Mouse (Mus musculus): Measurements from ENCODE around the gene Klf15. TPM values are rescaled to one million over a fixed set of nuclear protein-coding genes. Genes with fewer than 3 reads are reported as not detected.

The Klf15 gene
- under 1 TPM in 1 of 2 experiments, not detected in 1; 0.33 TPM for polyA plus RNA-seq (2017; shearing (Covaris generic))

DNA sequence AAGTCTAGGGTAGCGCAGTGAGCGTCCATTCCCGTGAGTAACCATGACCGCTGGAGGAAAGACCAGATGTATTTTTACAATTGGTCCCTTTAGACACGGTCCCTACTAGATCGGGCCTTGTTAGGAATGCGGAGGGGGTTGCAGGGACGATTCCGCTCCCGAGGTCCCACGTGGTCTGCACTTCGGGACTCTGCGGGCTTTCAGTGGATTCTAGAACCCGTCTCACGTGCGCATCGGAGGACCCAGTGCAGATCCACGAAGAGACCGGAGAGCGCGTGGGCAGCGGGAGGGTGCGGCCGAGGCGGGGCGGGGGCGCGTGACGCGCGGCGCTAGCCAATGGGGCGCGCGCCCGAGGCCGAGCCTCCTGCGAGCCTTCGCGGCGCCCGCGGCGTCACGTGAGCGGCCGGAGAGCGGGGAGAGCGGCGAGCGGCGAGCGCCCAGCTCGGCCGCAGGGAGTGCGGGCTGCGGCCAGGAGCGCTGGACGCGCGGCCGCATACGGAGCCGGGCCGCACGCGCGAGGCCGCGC lies at the start of gene Klf15:
Gene Klf15 (plus strand): TSS at position 396 of the 526 bp plus-strand sequence.

DNA sequence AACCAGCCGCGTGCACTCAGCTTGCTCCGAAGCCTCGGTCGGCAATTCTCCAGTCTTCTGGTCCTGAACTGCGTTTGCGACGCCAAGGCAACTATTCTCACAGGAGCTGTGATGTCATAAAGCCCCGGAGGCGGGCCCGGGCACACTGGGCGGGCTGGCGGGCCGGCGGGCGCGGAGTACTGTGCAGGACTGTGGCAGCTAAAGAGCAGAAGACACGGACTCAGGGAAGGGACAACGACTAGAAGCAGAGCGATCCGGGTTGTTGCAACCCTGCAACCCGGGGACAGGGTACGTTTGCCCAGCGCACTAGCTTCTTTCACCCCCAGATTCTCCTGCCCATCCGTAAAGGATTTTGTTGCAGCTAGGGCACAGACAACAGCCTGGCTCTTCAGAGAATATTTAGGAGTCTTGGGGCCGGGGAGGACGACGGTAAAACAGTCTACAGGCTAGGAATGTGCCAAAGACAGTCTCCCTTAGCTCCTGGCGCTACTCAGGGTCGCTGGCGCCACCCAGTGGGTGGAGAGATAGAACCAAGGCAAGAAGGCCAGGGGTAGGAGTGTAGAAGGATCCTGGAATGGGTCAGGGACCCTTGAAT lies 33.9 kb upstream of the Klf15 start, which contains the start of gene Cfap100:
Gene Cfap100 (minus strand): TSS at position 418 of the 595 bp plus-strand sequence.

DNA sequence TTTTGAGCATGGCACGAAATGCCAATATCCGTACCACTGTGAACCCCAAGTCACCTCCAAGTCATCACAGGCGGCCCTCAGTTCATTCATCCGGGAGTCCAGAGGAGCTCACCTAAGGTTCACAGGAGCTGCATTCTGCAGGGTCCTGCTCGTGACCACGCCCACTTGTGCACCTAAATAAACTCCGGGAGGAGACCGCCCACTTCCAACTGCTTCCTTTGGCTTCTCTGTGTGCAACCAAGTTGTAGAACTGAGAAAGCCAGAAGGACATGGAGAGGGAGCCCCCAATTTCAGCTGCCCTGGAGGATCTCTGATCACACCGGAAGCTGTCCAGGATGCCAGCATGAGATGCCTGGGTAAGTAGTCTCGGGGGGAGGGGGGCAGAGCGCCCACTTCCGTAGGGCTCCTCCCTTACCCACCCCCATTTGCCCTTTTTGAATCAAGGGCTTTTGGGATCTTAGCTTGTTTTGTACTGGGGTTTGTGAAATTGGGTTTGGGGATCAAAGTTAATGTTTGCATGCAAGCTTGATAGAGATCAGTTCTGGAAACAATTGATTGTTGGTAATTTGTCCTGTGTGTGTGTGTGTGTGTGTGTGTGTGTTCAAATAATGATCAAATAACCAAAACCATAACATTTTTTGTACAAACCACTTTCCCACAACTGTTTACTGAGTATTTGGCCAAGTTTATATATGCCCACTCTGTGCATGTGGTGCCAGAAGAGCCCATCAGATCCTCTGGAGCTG lies 24.0 kb downstream of the Klf15 start, which contains the start of gene Aldh1l1:
Gene Aldh1l1 (plus strand): TSS at position 252 of the 746 bp plus-strand sequence.

Other genes starting within 250 kb of the Klf15 start
- gene Vmn1r53, start 238.1 kb upstream of the Klf15 start, polyA plus RNA-seq (2017; shearing (Covaris generic)): not detected
- gene Vmn1r54, start 216.3 kb upstream of the Klf15 start, polyA plus RNA-seq (2017; shearing (Covaris generic)): not detected
- gene BC048671, start 161.4 kb upstream of the Klf15 start, polyA plus RNA-seq (2017; shearing (Covaris generic)): not detected
- not detected for gene Chst13, start 137.4 kb upstream of the Klf15 start, polyA plus RNA-seq (2017; shearing (Covaris generic))
- not detected for gene Uroc1, start 129.3 kb upstream of the Klf15 start, polyA plus RNA-seq (2017; shearing (Covaris generic))
- 10 to 100 TPM; 24.6 to 27.8 TPM for gene Zxdc, start 93.1 kb upstream of the Klf15 start, polyA plus RNA-seq (2017; shearing (Covaris generic))
- under 1 TPM; 0.14 to 0.17 TPM for gene Cfap100, start 33.8 kb upstream of the Klf15 start, polyA plus RNA-seq (2017; shearing (Covaris generic))
- 1 to 10 TPM in 1 of 2 experiments, under 1 TPM in 1; 0.79 to 1.6 TPM for gene Aldh1l1, start 23.9 kb downstream of the Klf15 start, polyA plus RNA-seq (2017; shearing (Covaris generic))
- 10 to 100 TPM in 1 of 2 experiments, 1 to 10 TPM in 1; 9.4 to 14.1 TPM for gene Slc41a3, start 142.1 kb downstream of the Klf15 start, polyA plus RNA-seq (2017; shearing (Covaris generic))

Data from activated CD4-positive, CD25-positive, alpha-beta regulatory T cell (primary cell).